Mouse (Mus musculus) neural tube, embryonic 11.5 days (tissue): ENCODE results near the gene Unc5cl. TPM values are rescaled to one million over a fixed set of nuclear protein-coding genes. Genes with fewer than 3 reads are reported as not detected.

Experiments
- ATAC-seq: fragments of 200-750 bp; cut with Nextera tagmentation; 2 replicates; pipeline ENCODE4 v1.8.0; 2017; ENCODE audit warnings: moderate number of reproducible peaks, mild to moderate bottlenecking, moderate TSS enrichment, moderate library complexity; ENCODE audit not compliant: insufficient read depth, low FRiP score, low TSS enrichment
- DNase-seq: peaks from one replicate; pipeline ENCODE4 v3.0.0-alpha.2; 2015; ENCODE audit warnings: low spot score
- H3K27ac ChIP-seq: fragments of 300-500 bp; sonication (generic); 2 replicates; pipeline ENCODE4 v1.5.1; 2014; ENCODE audit warnings: low read depth, mild to moderate bottlenecking, low read length
- H3K27me3 ChIP-seq: fragments of 300-500 bp; sonication (generic); 2 replicates; pipeline ENCODE4 v1.6.1; 2014; ENCODE audit warnings: mild to moderate bottlenecking, low read length, mixed read lengths; ENCODE audit not compliant: control insufficient read depth, insufficient read depth
- H3K36me3 ChIP-seq: fragments of 300-500 bp; sonication (generic); 2 replicates; pipeline ENCODE4 v1.6.1; 2014; ENCODE audit warnings: mild to moderate bottlenecking, low read length, moderate library complexity, mixed read lengths; ENCODE audit not compliant: control insufficient read depth, insufficient read depth
- H3K4me1 ChIP-seq: fragments of 300-500 bp; sonication (generic); 2 replicates; pipeline ENCODE4 v1.6.1; 2014; ENCODE audit warnings: low read length, mixed read lengths; ENCODE audit not compliant: control insufficient read depth, insufficient read depth
- H3K4me2 ChIP-seq: fragments of 300-500 bp; sonication (generic); 2 replicates; pipeline ENCODE4 v1.6.1; 2014; ENCODE audit warnings: low read depth, mild to moderate bottlenecking, moderate library complexity
- H3K4me3 ChIP-seq: fragments of 300-500 bp; sonication (generic); 2 replicates; pipeline ENCODE4 v1.5.1; 2014; ENCODE audit warnings: low read depth, low read length
- H3K9ac ChIP-seq: fragments of 300-500 bp; sonication (generic); 2 replicates; pipeline ENCODE4 v1.6.1; 2014; ENCODE audit warnings: mild to moderate bottlenecking, low read length
- H3K9me3 ChIP-seq: fragments of 300-500 bp; sonication (generic); 2 replicates; pipeline ENCODE4 v1.6.1; 2016; ENCODE audit warnings: low read length; ENCODE audit not compliant: control insufficient read depth
- WGBS: fragments of 180-500 bp; shearing (Covaris S2); extraction: QIAGEN DNeasy Blood & Tissue Kit; methylation state at CpG from one replicate; pipeline ENCODE4 v1.1.7; 2014; 5-methylcytosine and 5-hydroxymethylcytosine counted together
- polyA plus RNA-seq: library from polyadenylated mRNA; unstranded; fragments of >200 nt; fragmentation: Nextera tagmentation; extraction: Ambion mirVana; gene quantifications from 2 replicates; pipeline ENCODE4 v1.2.1, GENCODE M21; 2014

Unc5cl gene
- polyA plus RNA-seq: 0.16 and 0.48 TPM in 2 replicates

DNA sequence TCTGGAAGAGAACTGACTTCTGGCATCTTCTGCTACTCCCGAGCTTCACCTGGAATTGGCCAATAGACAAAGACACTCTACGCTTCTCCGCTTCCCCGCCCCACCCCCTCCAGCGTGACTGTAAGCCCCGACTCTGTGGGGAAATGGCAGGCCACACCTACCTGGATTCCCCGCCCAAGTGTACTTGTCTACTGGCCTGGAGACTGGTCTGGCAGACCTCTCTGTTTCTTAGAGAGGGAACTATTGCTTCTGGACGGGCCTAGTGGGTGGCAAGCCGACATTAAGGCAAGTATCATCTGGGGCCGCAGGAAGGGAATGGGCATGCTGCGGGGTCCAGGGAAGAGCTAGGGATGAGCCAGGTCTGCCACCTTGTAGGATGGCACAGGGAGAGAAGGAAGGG lies at the start of gene Unc5cl:
TSS of gene Unc5cl (plus strand) at position 214 of the 400 bp plus-strand sequence.
- no peak for DNase-seq
- 64% methylated on average over 11 of the region's 11 CpGs for WGBS
- Histone ChIP-seq H3K27me3 (no peaks in the 10 kb centered on the region), H3K4me2 (no peak within 1 kb of the TSS), H3K9ac (no peak within 1 kb of the TSS), H3K4me1 (no peaks in the 10 kb centered on the region), H3K4me3 (no peak within 1 kb of the TSS), H3K9me3 (no peaks in the 10 kb centered on the region), H3K27ac (no peak within 1 kb of the TSS), H3K36me3 (no peaks in the 10 kb centered on the region)
- no peak for ATAC-seq

DNA sequence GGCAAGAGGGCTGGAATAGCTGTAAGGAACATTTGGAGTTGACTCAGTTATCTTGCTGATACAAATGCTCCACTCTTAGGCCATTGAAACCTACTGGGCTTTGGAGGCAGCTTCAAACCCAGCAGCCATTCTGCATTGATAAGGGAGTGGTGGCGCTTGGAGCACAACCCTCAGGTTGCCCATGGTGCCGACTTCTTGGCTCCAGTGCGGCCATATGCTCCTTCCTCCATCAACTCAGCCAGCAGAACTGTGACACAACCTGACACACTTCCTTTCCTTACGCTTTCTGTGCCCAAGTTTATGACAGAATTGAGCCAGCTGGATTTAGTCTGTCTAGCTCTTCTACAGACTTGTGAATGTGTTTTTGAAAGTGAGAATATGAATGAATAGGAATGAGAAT lies 47.5 kb upstream of the Unc5cl start:
- peak overlapping the region; percentile 53; the same call in 1 of the 2 replicates for H3K4me2 ChIP-seq

DNA sequence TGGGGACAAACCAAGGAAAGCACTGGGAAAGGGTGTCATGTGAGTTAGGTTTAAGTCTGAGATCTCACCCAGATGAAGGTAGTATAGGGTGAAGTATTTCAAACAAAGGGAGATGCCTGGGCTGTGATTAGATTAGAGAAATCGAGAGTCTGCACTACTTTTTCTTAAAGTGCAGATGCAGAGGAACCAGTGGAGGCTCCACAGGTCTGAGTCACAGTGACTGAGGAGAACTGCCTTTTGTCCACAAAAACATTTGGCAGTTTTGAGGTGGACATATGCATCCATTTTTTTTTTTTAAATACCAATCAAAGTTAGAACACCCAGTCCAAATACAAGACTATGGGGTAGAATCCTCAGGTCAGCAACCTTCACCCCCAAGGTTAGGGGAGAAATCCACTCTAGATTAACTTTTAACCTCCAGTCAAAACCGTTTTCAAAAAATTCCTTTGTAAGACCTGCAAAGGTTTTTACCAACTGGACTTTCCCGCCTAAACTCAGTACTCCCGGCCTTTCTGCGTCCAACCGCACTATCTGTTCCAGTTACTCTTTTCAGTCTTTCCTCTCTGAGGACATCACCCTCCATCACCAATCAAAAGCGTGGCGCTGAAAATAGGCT lies 46.7 kb upstream of the Unc5cl start:
- Histone ChIP-seq H3K9me3 (no peaks in the 10 kb centered on the region), H3K4me3 (peak overlapping the region; percentile 93), H3K36me3 (no peaks in the 10 kb centered on the region; the same call in 1 of the 2 replicates), H3K4me1 (peaks cover 12% of the 10 kb centered on the region), H3K4me2 (peak overlapping the region; percentile 53), H3K27ac (peak overlapping the region; percentile 100; the same call in 1 of the 2 replicates), H3K27me3 (no peaks in the 10 kb centered on the region), H3K9ac (peak overlapping the region; percentile 99)
- WGBS: 25% methylated on average over 8 of the region's 8 CpGs
- no peak for ATAC-seq
- no peak for DNase-seq

More for the DNA sequence above, 47.5 kb upstream of the Unc5cl start:
- 87% methylated on average over 4 of the region's 4 CpGs for WGBS
- DNase-seq: no peak
- Histone ChIP-seq H3K4me3 (no peak overlapping the region), H3K9ac (peak overlapping the region; percentile 99; the same call in 1 of the 2 replicates), H3K27ac (no peak overlapping the region), H3K4me1 (peaks cover 12% of the 10 kb centered on the region), H3K36me3 (no peaks in the 10 kb centered on the region), H3K9me3 (no peaks in the 10 kb centered on the region), H3K27me3 (no peaks in the 10 kb centered on the region)
- ATAC-seq: no peak

DNA sequence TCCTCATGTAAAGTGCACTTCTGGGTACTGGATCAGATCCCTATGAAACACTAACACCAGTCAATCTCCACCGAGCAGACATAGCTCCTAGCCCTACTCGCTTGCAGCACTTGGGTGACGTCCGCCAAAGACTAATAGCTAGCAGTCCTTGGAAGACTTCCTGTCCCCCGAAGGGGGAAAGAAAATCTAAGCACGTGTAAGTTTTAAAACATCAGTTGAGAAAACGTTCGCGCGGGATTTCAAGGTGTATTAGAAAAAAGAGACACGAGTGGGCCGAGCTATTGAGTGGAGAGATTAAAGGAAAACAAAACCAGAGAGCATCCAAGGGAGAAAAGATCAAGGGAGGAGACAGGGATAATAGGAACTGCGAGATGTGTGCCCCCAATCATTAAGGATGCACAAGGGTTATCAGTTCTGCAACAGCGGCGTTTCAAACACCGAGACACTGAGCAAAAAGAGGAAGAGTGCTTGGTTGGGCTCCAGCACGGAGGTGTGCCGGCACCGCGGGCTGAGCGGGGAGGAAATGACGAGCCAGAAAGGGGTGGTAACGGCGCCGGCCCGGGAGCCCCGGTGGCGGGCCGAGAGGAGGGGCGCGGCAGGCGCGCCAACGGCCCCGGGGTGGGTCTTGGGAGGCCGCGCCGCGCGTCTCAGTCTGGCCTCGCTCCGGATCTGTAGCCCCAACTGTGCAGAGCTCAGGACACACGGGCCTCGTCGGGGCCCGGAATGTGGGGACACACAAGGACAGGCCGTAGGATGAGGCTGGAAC lies 46.0 kb upstream of the Unc5cl start:
- Histone ChIP-seq H3K9ac (peak overlapping the region; percentile 99), H3K4me2 (peak overlapping the region; percentile 53), H3K4me3 (peak overlapping the region; percentile 93), H3K27me3 (no peaks in the 10 kb centered on the region), H3K36me3 (no peaks in the 10 kb centered on the region; the same call in 1 of the 2 replicates), H3K9me3 (no peaks in the 10 kb centered on the region), H3K4me1 (peaks cover 12% of the 10 kb centered on the region), H3K27ac (peak overlapping the region; percentile 100)
- under 1% methylated on average over 45 of the region's 47 CpGs for WGBS
- peak; percentile 35 for ATAC-seq
- DNase-seq: peak; percentile 79

DNA sequence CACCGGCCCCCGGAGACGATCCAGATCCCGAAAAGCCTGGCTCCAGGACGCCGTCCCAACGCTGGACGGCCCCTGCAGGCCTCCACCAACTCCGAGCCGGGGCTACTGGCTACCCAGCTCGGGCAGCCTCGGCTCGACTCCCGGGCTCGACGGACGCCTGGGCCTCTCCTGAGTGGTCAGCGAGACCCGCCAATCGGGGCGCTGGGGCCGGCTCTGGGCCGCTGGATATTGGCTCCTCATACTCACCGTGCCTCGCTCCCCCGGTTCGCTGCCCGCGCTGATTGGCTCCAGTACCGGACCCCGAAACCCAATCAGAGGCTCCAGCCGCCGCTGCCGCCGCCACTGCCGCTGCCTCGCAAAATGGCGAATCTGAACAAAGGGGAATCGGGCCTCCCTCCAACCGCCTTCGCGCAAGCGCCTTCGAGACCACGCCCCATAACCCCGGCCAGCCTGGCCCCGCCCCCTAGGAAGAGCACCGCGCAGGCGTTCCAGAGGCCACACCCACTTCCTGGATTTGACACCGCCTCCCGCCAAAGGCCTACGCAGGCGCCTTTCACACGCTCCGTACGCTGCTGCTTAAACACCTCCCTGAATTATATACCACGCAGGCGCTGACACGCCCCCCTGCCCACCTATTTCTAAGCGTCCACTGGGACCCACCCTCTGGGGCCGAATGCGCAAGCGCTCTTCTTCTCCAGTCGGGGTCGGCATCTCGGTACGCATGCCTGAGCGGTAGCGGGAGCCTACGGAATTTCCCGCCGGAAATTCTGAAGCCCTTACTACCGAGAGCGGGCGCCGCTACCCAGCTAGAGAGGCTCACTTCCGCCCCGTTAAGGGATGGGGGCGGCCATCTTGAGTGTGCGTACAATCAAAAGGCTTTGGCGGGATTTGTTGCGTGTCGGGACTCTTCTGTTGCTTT lies 45.1 kb upstream of the Unc5cl start, which contains the start of the genes Nfya and Oard1:
TSS of gene Nfya (minus strand) at position 527 of the 919 bp plus-strand sequence.
TSS of gene Oard1 (plus strand) at position 635 of the 919 bp plus-strand sequence.
- peak; percentile 100 for DNase-seq
- peak; percentile 96 for ATAC-seq
- peak within 1 kb of the TSS; percentile 100 for H3K27ac ChIP-seq
- no peaks in the 10 kb centered on the region for H3K9me3 ChIP-seq
- H3K4me1 ChIP-seq: peaks cover 12% of the 10 kb centered on the region
- H3K27me3 ChIP-seq: no peaks in the 10 kb centered on the region
- H3K9ac ChIP-seq: peak within 1 kb of the TSS; percentile 99
- peak within 1 kb of the TSS; percentile 53 for H3K4me2 ChIP-seq
- peak within 1 kb of the TSS; percentile 93 for H3K4me3 ChIP-seq
- under 1% methylated on average over 80 of the region's 84 CpGs for WGBS
- no peaks in the 10 kb centered on the region; the same call in 1 of the 2 replicates for H3K36me3 ChIP-seq

DNA sequence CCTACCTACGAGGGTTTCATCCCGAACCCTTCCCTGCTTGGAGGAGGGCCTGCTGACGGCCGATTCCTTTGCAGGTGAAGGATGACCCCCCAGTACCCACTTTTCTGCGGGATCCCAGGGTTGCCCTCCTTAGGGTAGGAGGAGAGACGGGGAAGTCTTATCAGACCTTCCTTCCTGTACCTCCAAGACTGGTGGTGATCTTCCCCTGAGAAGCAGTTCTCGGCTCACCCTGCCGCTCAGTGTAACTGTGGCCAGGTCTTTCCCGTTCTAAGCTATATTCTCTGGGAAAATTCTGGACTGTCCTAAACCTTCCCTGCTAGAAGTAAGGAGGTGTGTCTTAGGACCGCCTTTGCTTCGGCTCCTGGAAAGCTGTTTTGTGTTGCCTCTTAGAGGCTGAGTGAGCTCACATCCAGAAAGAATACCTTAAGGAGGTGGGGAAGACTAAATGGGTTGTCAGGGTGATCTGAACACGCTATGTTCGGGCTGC lies 44.4 kb upstream of the Unc5cl start:
- ATAC-seq (peak; percentile 15), DNase-seq (no peak)
- Histone ChIP-seq H3K9me3 (no peaks in the 10 kb centered on the region), H3K36me3 (no peaks in the 10 kb centered on the region; the same call in 1 of the 2 replicates), H3K4me3 (peak overlapping the region; percentile 93), H3K4me1 (peaks cover 12% of the 10 kb centered on the region), H3K9ac (peak overlapping the region; percentile 87), H3K27me3 (no peaks in the 10 kb centered on the region), H3K27ac (peak overlapping the region; percentile 100), H3K4me2 (peak overlapping the region; percentile 50)
- WGBS: 0% methylated on average over 13 of the region's 13 CpGs

DNA sequence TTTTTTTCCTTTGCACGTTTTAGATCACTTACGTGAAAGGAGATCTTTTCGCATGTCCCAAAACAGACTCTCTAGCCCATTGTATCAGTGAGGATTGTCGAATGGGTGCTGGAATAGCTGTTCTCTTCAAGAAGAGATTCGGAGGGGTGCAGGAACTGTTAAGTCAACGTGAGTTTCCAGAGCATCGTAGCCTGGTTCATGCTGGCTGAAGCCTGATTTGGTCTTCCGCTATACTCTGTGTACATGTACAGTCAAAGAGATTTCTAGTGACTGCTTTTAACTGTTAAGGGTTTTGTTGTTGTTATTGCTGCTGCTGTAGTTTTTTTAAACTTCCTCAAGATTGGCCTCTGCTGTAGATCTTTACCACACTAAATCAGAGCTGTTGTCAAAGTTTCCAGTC lies 43.5 kb upstream of the Unc5cl start:
- ATAC-seq (no peak), DNase-seq (no peak)
- no peak overlapping the region for H3K27ac ChIP-seq

DNA sequence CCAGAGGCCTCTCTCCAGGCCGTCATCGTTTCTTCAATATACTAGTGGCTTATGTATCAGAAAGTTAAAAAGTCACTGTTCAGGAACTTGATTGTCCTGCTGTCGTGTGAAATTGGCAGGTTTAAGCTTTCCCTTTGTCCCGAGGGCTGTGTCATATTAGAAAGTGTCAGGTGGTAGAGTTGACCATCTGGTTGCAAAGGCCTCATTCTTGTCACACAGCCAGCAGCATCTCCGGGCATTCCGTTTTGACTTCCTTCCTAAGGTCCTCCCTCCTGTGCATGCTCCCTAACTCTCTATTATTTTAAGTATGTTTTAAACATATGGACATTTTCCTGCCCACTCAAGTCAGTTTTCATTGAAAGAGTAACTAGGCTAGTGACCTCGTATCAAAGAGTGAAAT lies 38.7 kb upstream of the Unc5cl start:
- Histone ChIP-seq H3K27ac (no peak overlapping the region), H3K36me3 (no peaks in the 10 kb centered on the region; the same call in 1 of the 2 replicates)

More for the DNA sequence above, 43.5 kb upstream of the Unc5cl start:
- WGBS: 77% methylated on average over 8 of the region's 8 CpGs
- no peaks in the 10 kb centered on the region; the same call in 1 of the 2 replicates for H3K36me3 ChIP-seq
- H3K9ac ChIP-seq: peak overlapping the region; percentile 87
- H3K4me3 ChIP-seq: peak overlapping the region; percentile 93
- H3K9me3 ChIP-seq: no peaks in the 10 kb centered on the region
- peak overlapping the region; percentile 50 for H3K4me2 ChIP-seq
- no peaks in the 10 kb centered on the region for H3K27me3 ChIP-seq
- H3K4me1 ChIP-seq: peaks cover 12% of the 10 kb centered on the region

More for the DNA sequence above, 38.7 kb upstream of the Unc5cl start:
- Histone ChIP-seq H3K27me3 (no peaks in the 10 kb centered on the region), H3K9ac (no peak overlapping the region), H3K4me3 (no peak overlapping the region), H3K9me3 (no peaks in the 10 kb centered on the region), H3K4me2 (no peak overlapping the region), H3K4me1 (0 out of 2 replicates have a peak, but pooled peaks cover 4% of the 10 kb centered on the region)
- DNase-seq: no peak
- ATAC-seq: no peak
- WGBS: 83% methylated on average over 7 of the region's 7 CpGs
